Mouse (Mus musculus): ENCODE results near the gene Kcnj16. TPM values are rescaled to one million over a fixed set of nuclear protein-coding genes. Genes with fewer than 3 reads are reported as not detected.

The Kcnj16 gene
- total RNA-seq (2021), result under 1 TPM; 0.45 to 0.48 TPM
- long read RNA-seq, experiment 1, result 0 reads
- long read RNA-seq, experiment 2, transcript Kcnj16-202 (2 exons, 3,623 nt), result major isoform, 7 of 10 reads
- long read RNA-seq, experiment 2, partial matches to known transcripts, result 0 of 10 reads
- long read RNA-seq, experiment 2, other reads (novel, unspliced or antisense), result 3 of 10 reads

DNA sequence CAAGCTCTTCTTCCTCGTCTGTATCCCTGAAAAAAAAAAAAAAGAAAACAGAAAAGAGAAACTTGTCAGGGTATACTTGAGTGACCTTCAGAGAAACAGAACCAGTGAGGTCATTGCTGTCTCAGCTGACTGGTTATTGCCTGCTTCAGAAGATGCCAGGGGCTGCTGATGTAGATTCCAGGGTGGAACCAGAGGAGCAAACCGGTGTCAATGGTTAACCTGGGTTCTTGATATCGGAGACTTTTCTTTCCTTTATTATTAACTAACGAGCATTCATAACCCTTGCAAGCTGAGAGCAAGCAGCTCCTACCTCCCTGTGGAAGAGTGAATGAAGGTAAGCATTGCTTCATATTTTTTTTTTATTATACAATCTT, at the start of gene Kcnj16:
Kcnj16 (plus strand) TSS at position 272 of the 374 bp plus-strand sequence.
- no peak for DNase-seq

DNA sequence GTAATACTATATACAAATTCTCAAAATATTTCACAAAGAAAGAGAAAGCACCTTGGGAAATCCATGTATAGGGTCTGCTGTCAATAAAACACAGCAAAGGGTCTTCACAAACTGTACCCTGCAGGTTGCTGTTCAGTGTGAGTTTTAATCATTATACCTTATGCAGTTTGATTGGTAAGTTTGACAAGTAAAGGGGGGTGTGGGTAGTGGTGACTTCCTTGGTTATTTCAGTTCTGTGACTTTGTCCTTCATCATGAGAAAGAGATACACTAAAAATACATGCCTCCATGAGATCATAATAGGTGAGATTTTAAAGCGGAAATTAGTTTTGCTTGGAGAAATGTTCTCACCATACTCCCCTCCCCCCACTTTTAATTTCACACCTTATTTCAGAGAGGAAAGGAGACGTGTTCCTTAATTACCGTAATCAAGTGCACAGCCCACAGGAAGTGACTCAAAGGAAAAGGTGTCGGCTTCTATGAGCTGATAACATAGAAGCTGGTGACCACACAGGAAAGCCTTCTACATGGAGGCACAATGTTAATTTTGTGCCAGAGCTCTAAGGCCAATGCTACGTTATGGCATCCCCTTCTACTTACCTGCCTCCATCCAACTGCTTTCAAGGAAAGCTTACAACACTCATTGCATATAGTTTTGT, 48.9 kb upstream of the Kcnj16 start:
- no peak for DNase-seq

- no peak for DNase-seq
Observed at GRCm38 (mm10) chr11:110935699-110936098, 32.1 kb upstream of the Kcnj16 start.

GRCm38 (mm10) chr11:110942280-110942679, 25.6 kb upstream of the Kcnj16 start:
- DNase-seq, result no peak

- peak; percentile 23 for DNase-seq
Observed at GRCm38 (mm10) chr11:110942695-110943135, 25.1 kb upstream of the Kcnj16 start.

DNA sequence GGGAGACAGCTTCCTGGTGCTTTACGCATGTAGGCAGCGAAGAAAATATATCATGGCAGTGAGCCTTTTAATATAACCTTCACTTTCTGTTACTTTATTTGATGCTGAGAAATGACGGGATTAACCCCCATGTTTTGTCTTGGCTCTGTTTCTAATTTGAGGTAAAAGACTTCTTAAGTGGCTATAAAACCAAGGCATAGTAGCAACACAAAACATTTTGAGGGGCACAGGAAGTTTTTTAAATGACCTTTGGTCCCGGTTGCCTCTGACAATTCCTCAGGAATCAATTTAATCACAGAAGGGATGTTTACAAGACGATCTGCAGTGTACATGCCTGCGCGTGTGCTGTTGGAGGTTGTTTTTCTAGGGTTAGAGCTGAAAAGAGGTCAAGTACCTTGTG, 11.2 kb upstream of the Kcnj16 start:
- DNase-seq, result no peak

GRCm38 (mm10) chr11:110961592-110962021, 6.2 kb upstream of the Kcnj16 start:
- DNase-seq, result no peak

- DNase-seq, result no peak
Observed at GRCm38 (mm10) chr11:110967019-110967761, 643 bp upstream of the Kcnj16 start.

DNA sequence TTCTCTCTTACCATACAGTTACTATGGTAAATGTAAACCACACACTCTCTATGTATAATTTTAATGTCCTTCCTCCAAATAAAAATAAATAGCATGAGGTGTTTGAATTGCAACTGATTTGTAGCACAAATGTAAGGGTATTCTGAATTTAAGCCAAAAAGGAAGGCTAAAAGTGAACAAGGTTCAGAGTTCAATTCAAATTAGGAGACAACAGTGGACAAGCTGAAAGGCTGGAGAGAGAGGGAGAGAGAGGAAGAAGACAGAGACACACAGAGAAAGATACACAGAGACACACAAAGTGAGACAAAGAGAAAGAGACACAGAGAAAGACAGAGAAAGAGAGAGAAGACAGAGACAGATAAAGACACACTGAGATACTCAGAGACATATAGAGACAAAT, 1.1 kb downstream of the Kcnj16 start:
- DNase-seq, result no peak

- no peak for DNase-seq
Observed at GRCm38 (mm10) chr11:110985508-110985907, 17.7 kb downstream of the Kcnj16 start.

GRCm38 (mm10) chr11:110985949-110986348, 18.1 kb downstream of the Kcnj16 start:
- peak; percentile 2 for DNase-seq

DNA sequence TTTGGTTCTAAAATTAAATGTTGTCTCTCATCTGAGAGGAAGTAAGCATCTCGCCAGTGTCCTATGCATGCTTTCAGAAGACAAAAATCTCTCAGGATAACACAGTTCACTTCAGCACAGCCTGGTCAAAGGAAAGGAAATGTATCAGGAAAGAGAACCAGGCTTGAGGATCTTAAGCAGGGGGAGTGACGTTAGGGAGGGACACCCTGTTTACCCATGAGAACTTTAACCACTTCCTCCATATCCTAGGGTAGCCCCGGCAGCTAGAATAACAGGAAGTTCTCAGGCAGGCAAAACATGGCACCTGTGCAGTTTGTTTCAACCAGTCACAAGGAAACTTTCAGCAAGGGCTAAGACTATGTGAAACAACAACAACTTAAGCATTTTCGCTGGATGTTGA, 25.8 kb downstream of the Kcnj16 start:
- peak; percentile 7 for DNase-seq

DNA sequence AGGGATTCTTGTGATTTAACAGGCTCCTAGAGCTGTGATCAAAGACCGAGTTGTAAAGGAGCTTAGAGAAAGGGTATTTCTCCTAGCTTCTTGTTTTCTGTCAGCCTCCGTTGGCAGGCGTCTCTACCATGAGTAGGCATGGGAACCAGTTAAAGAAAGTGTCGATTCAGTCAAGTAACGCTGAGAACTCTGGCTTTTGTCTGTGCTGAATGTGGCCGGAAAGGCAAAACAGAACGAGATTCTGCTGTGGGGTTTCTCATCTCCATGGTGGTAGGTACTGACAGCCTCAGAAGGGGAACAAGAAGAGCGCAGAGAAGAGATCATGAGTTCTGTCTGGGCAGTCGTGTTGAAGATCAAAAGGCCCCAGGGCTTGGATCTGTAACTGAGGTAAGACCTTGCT, 29.4 kb downstream of the Kcnj16 start:
- no peak for DNase-seq

DNA sequence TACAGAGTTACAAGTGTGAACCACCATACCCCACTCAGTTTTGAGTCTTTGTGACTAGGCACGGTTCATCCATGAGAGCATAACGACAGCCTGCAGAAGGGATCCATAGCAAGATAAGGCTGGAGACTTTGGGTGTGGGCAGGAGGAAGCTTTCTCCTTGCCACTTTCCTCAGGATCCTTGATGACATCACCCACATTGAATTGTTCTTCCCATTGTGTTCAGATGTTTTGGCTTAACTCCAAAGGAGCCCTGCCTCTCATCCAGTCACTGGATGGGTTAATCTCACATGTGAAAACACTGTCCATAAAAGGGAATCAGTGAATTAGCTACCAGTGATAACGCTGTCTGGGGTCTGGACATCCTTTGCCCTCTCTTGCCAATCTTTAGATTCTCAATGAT, 37.3 kb downstream of the Kcnj16 start:
- no peak for DNase-seq

DNA sequence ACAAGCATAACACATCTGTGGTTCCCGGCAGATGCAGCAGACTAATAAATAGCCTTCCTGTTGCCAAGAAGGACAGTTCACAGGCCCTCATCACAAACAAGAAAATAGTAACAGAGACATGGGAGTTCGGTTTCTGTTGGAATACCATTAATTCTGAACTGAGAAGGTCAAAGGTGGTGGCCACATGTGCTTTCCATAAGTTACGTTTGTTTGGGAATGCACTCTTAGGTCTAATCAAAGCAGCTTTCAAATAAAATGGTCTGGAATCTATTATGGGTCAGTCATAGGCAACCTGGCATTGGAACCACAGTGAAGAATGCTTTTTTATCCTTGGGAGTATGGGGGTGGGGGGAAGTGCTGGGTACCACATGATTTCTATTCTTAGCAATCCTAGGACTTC, 41.6 kb downstream of the Kcnj16 start:
- no peak for DNase-seq

- DNase-seq, result no peak
Observed at GRCm38 (mm10) chr11:111016206-111016605, 48.4 kb downstream of the Kcnj16 start.

- no peak for DNase-seq
Observed at GRCm38 (mm10) chr11:111020211-111020610, 52.4 kb downstream of the Kcnj16 start.

DNA sequence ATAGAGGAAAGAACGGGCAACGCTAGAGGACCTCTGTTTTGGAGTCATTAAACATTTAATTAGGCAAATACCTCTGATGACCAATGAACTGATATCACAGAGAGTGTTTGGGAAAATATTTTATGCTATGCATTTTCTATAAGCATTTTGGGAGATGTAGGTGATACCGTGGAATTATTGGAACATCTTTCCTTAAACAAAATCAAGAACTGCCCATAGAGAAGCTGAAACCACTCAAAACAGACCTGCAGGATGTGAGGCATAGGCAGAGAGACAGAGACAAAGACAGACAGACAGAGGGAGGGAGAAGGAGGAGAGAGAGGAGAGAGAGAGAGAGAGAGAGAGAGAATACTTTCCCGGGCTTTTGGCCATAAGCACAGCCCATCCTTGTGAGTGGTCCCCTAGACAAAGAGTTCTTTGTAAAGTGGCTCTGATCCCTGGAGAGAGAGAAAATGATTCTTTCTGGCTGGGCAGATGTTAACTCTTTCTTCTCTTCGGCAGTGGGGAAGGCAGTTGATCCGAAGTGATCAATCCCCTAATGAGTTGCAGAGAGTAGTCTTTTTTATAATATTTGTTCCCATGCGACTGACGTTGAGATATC, 54.9 kb downstream of the Kcnj16 start:
- DNase-seq, result no peak

DNA sequence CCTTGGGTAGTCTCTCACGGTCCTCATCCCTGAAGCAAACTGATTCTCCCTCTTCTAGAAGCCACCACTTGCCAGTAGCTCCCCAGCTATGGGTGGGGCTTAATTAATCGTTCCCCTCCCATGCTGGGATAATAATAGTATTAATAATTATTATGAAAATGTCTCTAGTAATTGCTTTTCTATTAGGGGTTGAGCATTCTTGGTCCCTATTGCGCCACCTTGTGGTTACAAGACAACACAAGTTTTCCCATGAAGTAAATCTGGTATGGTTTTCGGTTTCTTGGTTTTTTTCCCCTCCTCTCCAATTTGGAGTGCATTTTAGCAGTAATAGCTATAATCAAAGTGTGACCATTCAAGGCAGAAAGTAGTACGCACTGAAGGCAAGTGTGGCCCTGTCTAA, 74.3 kb downstream of the Kcnj16 start:
- DNase-seq, result peak; percentile 53

GRCm38 (mm10) chr11:111043298-111043697, 75.5 kb downstream of the Kcnj16 start:
- DNase-seq, result no peak

- DNase-seq, result no peak
Observed at GRCm38 (mm10) chr11:111054252-111054651, 86.4 kb downstream of the Kcnj16 start.

DNA sequence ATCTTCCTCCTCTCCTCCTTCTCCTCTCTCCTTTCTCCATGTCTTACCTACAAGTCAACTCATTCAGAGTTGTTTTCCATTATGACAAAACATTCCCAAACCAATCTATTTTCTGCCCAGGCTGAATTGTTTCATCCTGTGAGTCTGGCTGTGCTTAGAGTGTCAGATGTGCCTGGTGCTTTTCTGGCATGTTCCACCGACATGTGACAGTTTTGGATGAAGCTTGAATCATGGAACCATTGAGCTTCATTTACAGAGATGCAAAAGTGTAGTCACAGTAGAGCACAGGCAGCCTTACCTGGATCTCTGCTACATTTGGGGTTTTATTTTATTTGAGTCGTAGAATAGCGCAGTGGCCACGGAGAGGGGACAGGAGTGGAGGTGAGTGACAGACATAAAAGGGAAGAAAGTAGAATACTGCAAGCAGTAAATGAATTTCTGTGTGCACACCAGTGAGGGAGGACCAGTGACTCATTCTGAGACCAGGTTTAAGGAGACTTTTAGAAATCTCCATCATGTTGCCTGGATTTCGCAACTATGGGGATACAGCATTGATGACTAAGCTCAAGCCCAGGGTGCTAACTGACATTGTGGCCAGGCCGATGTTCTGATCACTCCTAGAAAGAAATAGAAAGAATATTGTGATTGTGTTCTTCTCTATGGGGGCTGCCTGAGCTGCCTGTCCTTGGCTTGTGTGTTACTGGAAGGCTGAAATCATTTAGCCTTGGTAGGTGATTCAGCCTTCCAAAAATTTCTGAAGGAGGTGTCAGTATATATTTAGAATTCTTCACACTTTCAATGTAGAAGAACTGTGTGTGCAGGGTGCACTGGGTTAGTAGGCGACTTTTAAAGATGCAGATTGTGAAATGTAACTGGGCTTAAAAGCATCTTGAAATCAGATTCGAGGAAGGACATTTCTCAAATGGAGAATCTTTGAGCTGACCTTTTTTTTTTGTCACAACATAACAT, 87.3 kb downstream of the Kcnj16 start:
- DNase-seq, result no peak

Measured in adrenal gland, postnatal 10 days (tissue).